Mouse (Mus musculus) liver, embryonic 14.5 days (tissue): ENCODE results near the gene Odf3l1.

Experiments
- CTCF ChIP-seq: IDR thresholded peaks from 2 replicates; pipeline ENCODE4 v1.5.1; 2016; ENCODE audit warnings: antibody characterized with exemption, low read depth, control low read depth
- EP300 ChIP-seq: IDR thresholded peaks from 2 replicates; pipeline ENCODE4 v1.6.1; 2016; ENCODE audit warnings: antibody characterized with exemption, low read depth

GRCm38 (mm10) chr9:56900060-56900459 is 35.6 kb upstream of the Odf3l1 start:
- TF ChIP-seq CTCF (no peak), EP300 (no peak)
